Mouse (Mus musculus): Measurements from ENCODE around the gene Tbk1. TPM values are rescaled to one million over a fixed set of nuclear protein-coding genes. Genes with fewer than 3 reads are reported as not detected.

Tbk1 gene
- total RNA-seq, 1 experiment from 2014 or later = 37.3 TPM

DNA sequence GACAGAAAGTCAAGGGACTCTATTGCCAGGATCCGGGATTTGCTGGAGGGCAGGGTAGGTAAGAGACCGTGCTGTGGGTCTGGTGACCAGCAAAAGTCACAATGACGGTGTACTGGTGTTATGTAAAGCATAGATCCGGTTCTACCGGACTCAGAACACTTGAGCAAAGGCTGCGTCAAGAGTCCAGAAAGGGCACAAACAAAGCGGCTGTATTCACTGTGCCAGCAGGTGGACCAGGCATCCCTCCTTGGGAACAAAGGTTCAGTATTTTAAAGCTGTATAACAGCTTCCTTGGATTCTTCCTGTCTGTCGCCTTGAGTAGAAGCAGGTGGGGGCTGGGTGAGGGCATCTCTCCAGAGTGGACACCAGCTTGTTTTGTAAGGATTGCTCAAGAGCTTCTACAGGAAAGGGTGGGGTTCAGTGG is 88.1 kb downstream of the Tbk1 start:
- DNase-seq = peak; percentile 44

DNA sequence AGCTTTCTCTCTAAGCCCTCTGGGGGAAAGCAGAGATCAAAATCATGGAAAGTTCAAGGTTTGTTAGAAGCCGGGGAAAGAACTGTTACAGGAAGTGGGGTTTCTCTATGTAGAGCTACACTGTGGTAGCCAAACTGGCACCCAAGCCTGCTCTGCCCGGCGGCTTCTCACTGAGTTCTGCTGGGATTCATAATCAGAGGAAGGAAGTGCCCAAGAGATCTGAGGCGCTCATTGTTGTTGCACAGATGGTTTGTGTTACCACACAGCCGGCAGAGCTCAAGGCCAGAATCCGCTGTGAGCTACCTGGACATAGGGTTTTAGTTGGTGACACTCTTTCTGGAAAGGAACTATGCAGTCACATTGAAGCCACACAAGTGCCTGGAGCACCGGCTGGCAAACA is 88.6 kb downstream of the Tbk1 start:
- DNase-seq = no peak

- no peak for DNase-seq
These were observed 90.0 kb downstream of the Tbk1 start for GRCm38 (mm10) chr10:121496616-121497015.

Small RNAs within 50 kb of the gene (microRNA-seq; reads per million reads assigned to microRNA genes)
- 0 reads per million in 2 experiments for gene Gm24330

Other genes with a start within 250 kb of the Tbk1 start
- 3.9 and 4.2 TPM in 2 replicates for gene Tbc1d30, start 235.5 kb downstream of the Tbk1 start, total RNA-seq (2021)
- gene Gns, start 221.7 kb downstream of the Tbk1 start, total RNA-seq (2021) = 126 and 138 TPM in 2 replicates
- gene Rassf3, start 110.4 kb downstream of the Tbk1 start, total RNA-seq (2021) = 40.1 and 41.1 TPM in 2 replicates
- gene Xpot, start 39.5 kb upstream of the Tbk1 start, total RNA-seq (2021) = 53.6 and 56.4 TPM in 2 replicates
- not detected in 2 replicates for gene D930020B18Rik, start 54.8 kb upstream of the Tbk1 start, total RNA-seq (2021)
- gene BC048403, start 153.2 kb upstream of the Tbk1 start, total RNA-seq (2021) = 8.5 and 9.0 TPM in 2 replicates